Mouse (Mus musculus) liver, postnatal 0 days (tissue): ENCODE results near the gene AI661453.

Experiments
- CTCF ChIP-seq: sonication (generic); IDR thresholded peaks from 2 replicates; pipeline ENCODE4 v1.5.1; 2016; ENCODE audit warnings: antibody characterized with exemption, low read depth
- EP300 ChIP-seq: IDR thresholded peaks from 2 replicates; pipeline ENCODE4 v1.6.1; 2016; ENCODE audit warnings: antibody characterized with exemption, low read depth, mild to moderate bottlenecking

DNA sequence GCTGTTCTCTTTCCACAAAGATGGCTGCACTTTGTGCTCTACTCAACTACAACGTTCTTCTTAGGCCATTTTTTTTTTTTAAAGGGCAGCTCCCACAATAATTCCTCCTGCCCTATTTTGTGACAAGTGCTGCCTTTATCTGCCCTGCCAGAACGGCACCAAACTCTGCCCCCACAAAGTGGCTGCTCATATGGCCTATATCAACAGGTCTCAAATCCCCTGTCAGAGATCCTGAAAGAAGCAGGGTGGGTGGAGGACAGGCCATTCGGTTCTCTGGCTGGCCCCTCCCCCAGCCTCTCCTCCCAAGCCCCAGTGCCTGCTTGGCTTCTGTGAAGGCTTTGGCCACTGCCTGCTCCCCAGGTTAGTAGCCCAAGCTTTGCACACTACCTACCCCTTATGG is 48.6 kb downstream of the AI661453 start:
- TF ChIP-seq CTCF (no peak), EP300 (no peak)
